Mouse (Mus musculus): ENCODE results near the gene Ms4a6c.

DNA sequence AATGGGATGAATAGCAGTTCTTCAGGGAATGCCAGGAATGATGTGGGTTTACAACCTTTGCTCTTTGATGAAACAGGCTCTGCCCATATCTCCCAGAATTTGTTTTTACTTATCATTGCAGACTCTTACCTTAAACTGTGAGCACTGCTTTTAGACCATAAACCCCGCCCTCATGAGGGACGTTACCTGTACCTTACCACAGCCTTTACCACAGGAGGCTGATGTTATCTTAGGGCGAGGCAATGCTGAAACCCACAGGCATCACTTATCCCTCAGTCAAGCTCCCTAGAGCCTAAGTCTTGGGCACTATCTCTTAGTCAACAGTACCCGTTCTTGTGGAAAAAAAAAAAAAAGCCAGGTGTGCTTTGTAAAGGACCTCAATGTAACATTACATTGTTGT lies 47.7 kb downstream of the Ms4a6c start:
- no peak for TF ChIP-seq TCF12 (IDR thresholded peaks at IDR 0.05; ENCODE audit: low read depth, low read length)
- no peak for TF ChIP-seq CTCF (conservative IDR thresholded peaks at IDR 0.05 in 1 of 2, IDR thresholded peaks at IDR 0.05 in 1 of 2; ENCODE audit: low read depth in 2 of 2, low read length in 2 of 2)
- TF ChIP-seq POLR2AphosphoS2 (IDR thresholded peaks at IDR 0.05; ENCODE audit: low read depth, low read length) = no peak
- no peak for TF ChIP-seq POLR2A (IDR thresholded peaks at IDR 0.05; ENCODE audit: low read depth, low read length)
- TF ChIP-seq EP300 (IDR thresholded peaks at IDR 0.05; ENCODE audit: low read length) = no peak
- no peak for TF ChIP-seq GABPA (IDR thresholded peaks at IDR 0.05; ENCODE audit: insufficient replicate concordance, low read depth, low read length)
- no peak for TF ChIP-seq TBP (conservative IDR thresholded peaks at IDR 0.05; ENCODE audit: low read depth, low read length)
- TF ChIP-seq MAFK (IDR thresholded peaks at IDR 0.05; ENCODE audit: insufficient replicate concordance, low read length) = no peak
- no peak for TF ChIP-seq USF1 (IDR thresholded peaks at IDR 0.05; ENCODE audit: low read depth, low read length)
- TF ChIP-seq ZNF384 (IDR thresholded peaks at IDR 0.05; ENCODE audit: low read depth, low read length) = no peak
- no peak for TF ChIP-seq E2F4 (IDR thresholded peaks at IDR 0.05; ENCODE audit: insufficient replicate concordance, low read depth, low read length)
- TF ChIP-seq CHD2 (IDR thresholded peaks at IDR 0.05; ENCODE audit: low read length) = no peak
- no peak for TF ChIP-seq MEF2A (IDR thresholded peaks at IDR 0.05; ENCODE audit: borderline replicate concordance, low read depth, low read length)

All from CH12.LX (cell line).